Mouse (Mus musculus) cerebellum, adult 9-11 months (tissue): ENCODE results near the gene Astn1.

Source experiments
- DNase-seq: peaks from one replicate; pipeline ENCODE4 v3.0.0; 2022

Gene Astn1

GRCm38 (mm10) chr1:158361964-158362291 is at the start of gene Astn1:
TSS of gene Astn1 (plus strand) at chr1:158362273.
- peak; percentile 24 for DNase-seq

- DNase-seq = no peak
Measured at GRCm38 (mm10) chr1:158323325-158323724, 38.7 kb upstream of the Astn1 start.

- DNase-seq = peak; percentile 79
Measured at GRCm38 (mm10) chr1:158328126-158328525, 33.9 kb upstream of the Astn1 start.

- DNase-seq = no peak
Measured at GRCm38 (mm10) chr1:158328839-158329238, 33.2 kb upstream of the Astn1 start.

- DNase-seq = no peak
Measured at GRCm38 (mm10) chr1:158343243-158343714, 18.8 kb upstream of the Astn1 start.

GRCm38 (mm10) chr1:158353656-158354371 is 8.3 kb upstream of the Astn1 start:
- DNase-seq = no peak

GRCm38 (mm10) chr1:158355177-158356050 is 6.7 kb upstream of the Astn1 start:
- peak; percentile 56 for DNase-seq

GRCm38 (mm10) chr1:158356051-158356461 is 6.0 kb upstream of the Astn1 start, which contains the start of gene Brinp2:
TSS of gene Brinp2 (minus strand) at chr1:158356326.
- DNase-seq = peak; percentile 95

- peak; percentile 65 for DNase-seq
Measured at GRCm38 (mm10) chr1:158362292-158363101, 424 bp downstream of the Astn1 start.

- DNase-seq = no peak
Measured at GRCm38 (mm10) chr1:158364461-158364860, 2.4 kb downstream of the Astn1 start.

- no peak for DNase-seq
Measured at GRCm38 (mm10) chr1:158382277-158382676, 20.2 kb downstream of the Astn1 start.

GRCm38 (mm10) chr1:158383210-158383609 is 21.1 kb downstream of the Astn1 start:
- no peak for DNase-seq

GRCm38 (mm10) chr1:158385311-158385710 is 23.2 kb downstream of the Astn1 start:
- no peak for DNase-seq

- DNase-seq = no peak
Measured at GRCm38 (mm10) chr1:158386781-158387180, 24.7 kb downstream of the Astn1 start.

- no peak for DNase-seq
Measured at GRCm38 (mm10) chr1:158388995-158389394, 26.9 kb downstream of the Astn1 start.

- no peak for DNase-seq
Measured at GRCm38 (mm10) chr1:158390693-158391092, 28.6 kb downstream of the Astn1 start.

GRCm38 (mm10) chr1:158397058-158397457 is 35.0 kb downstream of the Astn1 start:
- no peak for DNase-seq

- no peak for DNase-seq
Measured at GRCm38 (mm10) chr1:158400898-158401297, 38.8 kb downstream of the Astn1 start.

GRCm38 (mm10) chr1:158405899-158406769 is 44.1 kb downstream of the Astn1 start:
- DNase-seq = no peak

GRCm38 (mm10) chr1:158408124-158408523 is 46.1 kb downstream of the Astn1 start:
- no peak for DNase-seq

- no peak for DNase-seq
Measured at GRCm38 (mm10) chr1:158411146-158411545, 49.1 kb downstream of the Astn1 start.

GRCm38 (mm10) chr1:158414198-158414597 is 52.1 kb downstream of the Astn1 start:
- DNase-seq = no peak
